ENCODE assay signal across 25 mouse cellular contexts in genomic region chr4:151793694-151794093, GRCm38 (mm10).
DNase-seq lines count a peak whose midpoint lies in the region; ATAC-seq and TF ChIP-seq lines count a peak whose summit lies in the region.
"Had no signal": no experiment of that assay in that cellular context is flagged by ENCODE, and none has a peak within 500 bp of the region (broad histone marks: within the 10 kb centered on the region; RNA-seq: fewer than 3 reads in every experiment).

No protein-coding gene starts in this region.

- H3K27ac ChIP-seq in heart, postnatal 0 days (ENCODE audit: low read depth), result 0 out of 2 replicates have a peak overlapping the region, but pooled peaks have one; percentile 28
- H3K27ac ChIP-seq in left cerebral cortex, adult 2 months, result no peak overlapping the region
- H3K27ac ChIP-seq: embryonic facial prominence, embryonic 15.5 days; forebrain, embryonic 12.5 days; heart, adult 2 months; hindbrain, embryonic 13.5 days; intestine, embryonic 15.5 days had no signal

- no peak overlapping the region for H3K4me2 ChIP-seq in heart, postnatal 0 days (ENCODE audit: low read depth, low read length)
- H3K4me2 ChIP-seq: embryonic facial prominence, embryonic 15.5 days; forebrain, embryonic 12.5 days; heart, embryonic 12.5 days; hindbrain, embryonic 13.5 days; intestine, embryonic 15.5 days had no signal

- no peak overlapping the region for H3K9ac ChIP-seq in heart, postnatal 0 days (replicated peaks; ENCODE audit: low read depth, low read length)
- H3K9ac ChIP-seq: embryonic facial prominence, embryonic 15.5 days; forebrain, embryonic 12.5 days; heart, embryonic 12.5 days; hindbrain, embryonic 13.5 days; intestine, embryonic 15.5 days had no signal

- no peaks in the 10 kb centered on the region for H3K27me3 ChIP-seq in heart, postnatal 0 days (ENCODE audit: control insufficient read depth, insufficient read depth, low read length)
- H3K27me3 ChIP-seq in Patski, result no peaks in the 10 kb centered on the region
- H3K27me3 ChIP-seq: embryonic facial prominence, embryonic 15.5 days; forebrain, embryonic 12.5 days; heart, embryonic 12.5 days; hindbrain, embryonic 13.5 days; intestine, embryonic 15.5 days had no signal

- peaks cover 17% of the 10 kb centered on the region; the same call in 1 of the 2 replicates for H3K4me1 ChIP-seq in heart, postnatal 0 days (ENCODE audit: control insufficient read depth, insufficient read depth)
- H3K4me1 ChIP-seq: embryonic facial prominence, embryonic 15.5 days; forebrain, embryonic 12.5 days; hindbrain, embryonic 13.5 days; intestine, embryonic 15.5 days had no signal

- peaks cover 10% of the 10 kb centered on the region; the same call in 1 of the 2 replicates for H3K36me3 ChIP-seq in heart, postnatal 0 days (replicated peaks; ENCODE audit: control insufficient read depth, insufficient read depth, low read length)
- H3K36me3 ChIP-seq: intestine, embryonic 15.5 days had no signal

- no peak for TF ChIP-seq CTCF in heart, postnatal 0 days (IDR thresholded peaks at IDR 0.05; ENCODE audit: low read depth)
- no peak for TF ChIP-seq CTCF in Patski (IDR thresholded peaks at IDR 0.05)
- no peak for TF ChIP-seq CTCF in left cerebral cortex, adult 2 months (IDR thresholded peaks at IDR 0.05)

- ATAC-seq in heart, postnatal 0 days (ENCODE audit: insufficient read depth, low read depth), result no peak
- peak; percentile 82 for ATAC-seq in Patski
- ATAC-seq: CD4-positive, CD25-positive, alpha-beta regulatory T cell, adult 4 months; forebrain, embryonic 16.5 days; intestine, embryonic 15.5 days had no signal

- in situ Hi-C loops in Patski (cut with MboI; ENCODE audit: low pct_unique_long_range_greater_than_20kb), result no loop called here

- CTCF ChIA-PET in Patski (lab: Charles Lee), result interaction anchor here (1.2 to 3.0 kb wide), 2 partner anchors 58 to 163 kb away, joined by 3 to 10 read pairs; no protein-coding TSS in a partner anchor

- H3K9me3 ChIP-seq in heart, postnatal 0 days (replicated peaks; ENCODE audit: control insufficient read depth, low read length), result no peaks in the 10 kb centered on the region
- H3K9me3 ChIP-seq: embryonic facial prominence, embryonic 15.5 days; forebrain, embryonic 12.5 days; G1E; heart, embryonic 12.5 days; hindbrain, embryonic 13.5 days; intestine, embryonic 15.5 days had no signal

- POLR2A ChIA-PET in Patski (lab: Charles Lee), result interaction anchor here (0.6 to 1.3 kb wide), 2 partner anchors 10 to 49 kb away, joined by 3 to 6 read pairs; no protein-coding TSS in a partner anchor

- 64% methylated on average over 5 of the region's 5 CpGs for WGBS in heart, postnatal 0 days

- DNase-seq in heart, postnatal 0 days (ENCODE audit: low spot score), result no peak
- no peak for DNase-seq in heart, postnatal 36 days
- DNase-seq in 3T3-L1 (ENCODE audit: low read depth, low spot score) (peak; percentile 68), Patski (ENCODE audit: low read depth, low spot score) (no peak)
- DNase-seq in urinary bladder, postnatal 14 days (ENCODE audit: low spot score), result no peak
- DNase-seq in left cerebral cortex, adult 2 months (ENCODE audit: extremely low spot score in 1 of 2, low spot score in 2 of 2), result no peak
- DNase-seq: adrenal gland, adult 8-10 months; adrenal gland, postnatal 36 days; B cell, adult 2 months; cerebellum, adult 11 months; cerebellum, adult 8-10 months; cerebellum, postnatal 14 days; embryo, embryonic 11 days; gastrocnemius, postnatal 10 days; heart, adult 2 months; heart, postnatal 4 days; kidney, adult 18-20 months had no signal

- no peak overlapping the region for H3K4me3 ChIP-seq in heart, postnatal 0 days (ENCODE audit: low read depth, low read length)
- H3K4me3 ChIP-seq in left cerebral cortex, adult 2 months, result no peak overlapping the region
- H3K4me3 ChIP-seq: embryonic facial prominence, embryonic 15.5 days; forebrain, embryonic 12.5 days; heart, adult 2 months; heart, embryonic 12.5 days; hindbrain, embryonic 13.5 days; intestine, embryonic 15.5 days had no signal

- TF ChIP-seq EP300 in heart, postnatal 0 days (IDR thresholded peaks at IDR 0.05; ENCODE audit: low read depth), result no peak

- intact Hi-C loops in heart, postnatal 36 days (cut with DNase I), result no loop called here
- intact Hi-C loops in left cerebral cortex, adult 2 months (cut with DNase I), result no loop called here
